Comparison of ENCODE assay signal across 24 mouse cellular contexts in the genomic region with DNA sequence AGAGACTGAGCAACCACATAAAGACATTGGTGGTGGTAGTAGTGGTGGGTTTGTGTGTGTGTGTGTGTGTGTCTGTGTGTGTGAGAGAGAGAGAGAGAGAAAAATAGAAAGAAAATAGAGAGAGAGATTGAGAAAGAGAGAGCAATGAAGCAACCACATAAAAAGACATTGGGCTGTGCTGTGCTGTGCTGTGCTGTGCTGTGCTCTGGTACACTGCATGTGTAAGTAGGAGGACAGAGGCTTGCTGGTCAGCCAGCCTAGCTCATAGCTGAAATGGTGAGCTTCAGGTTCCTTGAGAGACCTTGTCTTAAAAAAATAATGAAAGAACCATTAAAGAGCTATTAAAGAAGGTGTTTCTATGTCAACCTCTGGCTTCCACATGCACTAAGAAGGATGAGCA.
A peak's percentile ranks its signal among the peaks of the same experiment; 100 is the strongest.
DNase-seq lines count a peak whose midpoint lies in the region; ATAC-seq lines count a peak whose summit lies in the region.
"Had no signal": no experiment of that assay in that cellular context is flagged by ENCODE, and none has a peak within 500 bp of the region (broad histone marks: within the 10 kb centered on the region; RNA-seq: fewer than 3 reads in every experiment).

No protein-coding gene starts in this region.

- no peaks in the 10 kb centered on the region for H3K9me3 ChIP-seq in hindbrain, embryonic 12.5 days (replicated peaks)
- H3K9me3 ChIP-seq in hindbrain, embryonic 10.5 days, result no peaks in the 10 kb centered on the region
- H3K9me3 ChIP-seq in forebrain, embryonic 16.5 days (ENCODE audit: control insufficient read depth, low read length), result no peaks in the 10 kb centered on the region
- H3K9me3 ChIP-seq in hindbrain, embryonic 16.5 days (ENCODE audit: control insufficient read depth, low read length), result no peaks in the 10 kb centered on the region
- H3K9me3 ChIP-seq in midbrain, embryonic 16.5 days (replicated peaks; ENCODE audit: control insufficient read depth, low read length, poor library complexity, severe bottlenecking), result no peaks in the 10 kb centered on the region
- H3K9me3 ChIP-seq: embryonic facial prominence, embryonic 13.5 days; kidney, embryonic 15.5 days; liver, embryonic 13.5 days had no signal

- H3K27ac ChIP-seq in hindbrain, embryonic 12.5 days, result peak overlapping the region; percentile 66
- no peak overlapping the region for H3K27ac ChIP-seq in hindbrain, embryonic 10.5 days
- H3K27ac ChIP-seq in forebrain, embryonic 16.5 days (ENCODE audit: low read length), result peak overlapping the region; percentile 66
- peak overlapping the region; percentile 40; the same call in 1 of the 2 replicates for H3K27ac ChIP-seq in hindbrain, embryonic 16.5 days (ENCODE audit: low read depth, low read length)
- H3K27ac ChIP-seq in midbrain, embryonic 16.5 days (ENCODE audit: low read length), result peak overlapping the region; percentile 85
- H3K27ac ChIP-seq: embryonic facial prominence, embryonic 13.5 days; kidney, embryonic 15.5 days; liver, embryonic 13.5 days had no signal

- no peak overlapping the region for H3K4me3 ChIP-seq in hindbrain, embryonic 12.5 days
- H3K4me3 ChIP-seq in hindbrain, embryonic 10.5 days, result no peak overlapping the region
- no peak overlapping the region for H3K4me3 ChIP-seq in forebrain, embryonic 16.5 days (replicated peaks; ENCODE audit: low read length)
- H3K4me3 ChIP-seq in hindbrain, embryonic 16.5 days (ENCODE audit: low read length), result no peak overlapping the region
- no peak overlapping the region for H3K4me3 ChIP-seq in midbrain, embryonic 16.5 days (ENCODE audit: low read depth, low read length)
- H3K4me3 ChIP-seq: embryonic facial prominence, embryonic 13.5 days; erythroblast, embryonic 14.5 days; kidney, embryonic 15.5 days; liver, embryonic 13.5 days had no signal

- no peaks in the 10 kb centered on the region for H3K27me3 ChIP-seq in hindbrain, embryonic 12.5 days
- no peaks in the 10 kb centered on the region for H3K27me3 ChIP-seq in hindbrain, embryonic 10.5 days (ENCODE audit: insufficient read depth, poor library complexity, severe bottlenecking)
- no peaks in the 10 kb centered on the region for H3K27me3 ChIP-seq in forebrain, embryonic 16.5 days (replicated peaks; ENCODE audit: control insufficient read depth, insufficient read depth, low read length)
- no peaks in the 10 kb centered on the region for H3K27me3 ChIP-seq in hindbrain, embryonic 16.5 days (replicated peaks; ENCODE audit: control insufficient read depth, insufficient read depth, low read length)
- no peaks in the 10 kb centered on the region for H3K27me3 ChIP-seq in midbrain, embryonic 16.5 days (ENCODE audit: control insufficient read depth, insufficient read depth, low read depth, low read length)
- H3K27me3 ChIP-seq: embryonic facial prominence, embryonic 13.5 days; kidney, embryonic 15.5 days; liver, embryonic 13.5 days; Patski had no signal

- ATAC-seq in hindbrain, embryonic 12.5 days (ENCODE audit: low FRiP score), result 0 out of 2 replicates have a peak, but pooled peaks have one; percentile 45
- ATAC-seq in forebrain, embryonic 16.5 days, result peak; percentile 43
- no peak; the same call in 1 of the 2 replicates for ATAC-seq in hindbrain, embryonic 16.5 days
- ATAC-seq in midbrain, embryonic 16.5 days, result peak; percentile 51; the same call in 1 of the 2 replicates
- ATAC-seq in cerebellum, adult (ENCODE audit: insufficient number of reproducible peaks, low FRiP score, low TSS enrichment), result no peak
- ATAC-seq: intestine, postnatal 0 days; Patski had no signal

- no peak for DNase-seq in hindbrain, embryonic 10.5 days (ENCODE audit: low spot score)
- DNase-seq in frontal cortex, postnatal 36 days (ENCODE audit: low spot score in 2 of 2), result no peak
- DNase-seq in urinary bladder, postnatal 14 days (ENCODE audit: low spot score), result no peak
- DNase-seq: adrenal gland, postnatal 10 days; cerebellum, adult 2 months; cerebellum, postnatal 36 days; embryo, embryonic 11 days; kidney, postnatal 36 days; liver, embryonic 13.5 days; lung, adult 2 months; lung, postnatal 14 days; thymus, adult 18-20 months; thymus, postnatal 36 days had no signal

- no peak overlapping the region for H3K4me2 ChIP-seq in hindbrain, embryonic 12.5 days (replicated peaks)
- no peak overlapping the region for H3K4me2 ChIP-seq in forebrain, embryonic 16.5 days (ENCODE audit: low read length)
- H3K4me2 ChIP-seq in hindbrain, embryonic 16.5 days (ENCODE audit: low read length), result no peak overlapping the region
- H3K4me2 ChIP-seq in midbrain, embryonic 16.5 days (ENCODE audit: low read length), result peak overlapping the region; percentile 26; the same call in 1 of the 2 replicates
- H3K4me2 ChIP-seq: embryonic facial prominence, embryonic 13.5 days; heart, embryonic 11.5 days; kidney, embryonic 15.5 days; liver, embryonic 13.5 days had no signal

- H3K36me3 ChIP-seq in hindbrain, embryonic 12.5 days, result no peaks in the 10 kb centered on the region; the same call in 1 of the 2 replicates
- peaks cover 66% of the 10 kb centered on the region for H3K36me3 ChIP-seq in hindbrain, embryonic 10.5 days
- no peaks in the 10 kb centered on the region for H3K36me3 ChIP-seq in forebrain, embryonic 16.5 days (ENCODE audit: control insufficient read depth, insufficient read depth)
- no peaks in the 10 kb centered on the region for H3K36me3 ChIP-seq in hindbrain, embryonic 16.5 days (ENCODE audit: control insufficient read depth, insufficient read depth, low read length)
- H3K36me3 ChIP-seq in midbrain, embryonic 16.5 days (ENCODE audit: control insufficient read depth, insufficient read depth, low read length), result no peaks in the 10 kb centered on the region
- H3K36me3 ChIP-seq: embryonic facial prominence, embryonic 13.5 days; kidney, embryonic 15.5 days; liver, embryonic 13.5 days had no signal

- no peak overlapping the region for H3K9ac ChIP-seq in hindbrain, embryonic 12.5 days
- no peak overlapping the region for H3K9ac ChIP-seq in forebrain, embryonic 16.5 days (replicated peaks; ENCODE audit: low read depth, low read length)
- H3K9ac ChIP-seq in hindbrain, embryonic 16.5 days (ENCODE audit: low read depth, low read length), result no peak overlapping the region
- 0 out of 2 replicates have a peak overlapping the region, but pooled peaks have one; percentile 25 for H3K9ac ChIP-seq in midbrain, embryonic 16.5 days (ENCODE audit: low read depth, low read length)
- H3K9ac ChIP-seq: embryonic facial prominence, embryonic 13.5 days; kidney, embryonic 15.5 days; liver, embryonic 13.5 days had no signal

- H3K4me1 ChIP-seq in hindbrain, embryonic 12.5 days, result peaks cover 12% of the 10 kb centered on the region
- H3K4me1 ChIP-seq in hindbrain, embryonic 10.5 days (replicated peaks), result no peaks in the 10 kb centered on the region
- peaks cover 17% of the 10 kb centered on the region for H3K4me1 ChIP-seq in forebrain, embryonic 16.5 days (replicated peaks; ENCODE audit: control insufficient read depth, insufficient read depth, low read length)
- peaks cover 10% of the 10 kb centered on the region for H3K4me1 ChIP-seq in hindbrain, embryonic 16.5 days (ENCODE audit: control insufficient read depth, insufficient read depth, low read depth, low read length)
- H3K4me1 ChIP-seq in midbrain, embryonic 16.5 days (ENCODE audit: control insufficient read depth, insufficient read depth, low read length), result peaks cover 33% of the 10 kb centered on the region
- H3K4me1 ChIP-seq: kidney, embryonic 15.5 days had no signal

Comparison
In these comparisons a context has a peak if more than half of its experiments do, and no peak if none do; other contexts are left out.
1. ATAC-seq: peak in hindbrain, embryonic 12.5 days (single experiment), forebrain, embryonic 16.5 days (single experiment) and midbrain, embryonic 16.5 days (single experiment); none in hindbrain, embryonic 16.5 days (single experiment) and cerebellum, adult (single experiment).